Mouse (Mus musculus) hindbrain, embryonic 14.5 days (tissue): ENCODE measurements around the gene Gdpgp1. TPM values are rescaled to one million over a fixed set of nuclear protein-coding genes. Genes with fewer than 3 reads are reported as not detected.

ENCODE experiments used
- ATAC-seq: fragments of 200-750 bp; cut with Nextera tagmentation; 2 replicates; pipeline ENCODE4 v1.8.0; 2017; ENCODE audit warnings: moderate number of reproducible peaks, mild to moderate bottlenecking, moderate TSS enrichment, moderate library complexity; ENCODE audit not compliant: low FRiP score
- DNase-seq: peaks from one replicate; pipeline ENCODE4 v3.0.0-alpha.2; 2015; ENCODE audit warnings: low spot score
- H3K27ac ChIP-seq: fragments of 300-500 bp; sonication (generic); 2 replicates; pipeline ENCODE4 v1.5.1; 2014; ENCODE audit warnings: mild to moderate bottlenecking, moderate library complexity
- H3K27me3 ChIP-seq: fragments of 300-500 bp; sonication (generic); 2 replicates; pipeline ENCODE4 v1.6.1; 2014; ENCODE audit warnings: mild to moderate bottlenecking, low read length, mixed read lengths; ENCODE audit not compliant: control insufficient read depth, insufficient read depth
- H3K36me3 ChIP-seq: fragments of 300-500 bp; sonication (generic); replicated peaks from 2 replicates; pipeline ENCODE4 v1.6.1; 2014; ENCODE audit not compliant: control insufficient read depth, insufficient read depth
- H3K4me1 ChIP-seq: fragments of 300-500 bp; sonication (generic); replicated peaks from 2 replicates; pipeline ENCODE4 v1.6.1; 2014; ENCODE audit warnings: antibody characterized with exemption, low read length, mixed read lengths; ENCODE audit not compliant: control insufficient read depth, insufficient read depth
- H3K4me2 ChIP-seq: fragments of 300-500 bp; sonication (generic); replicated peaks from 2 replicates; pipeline ENCODE4 v1.6.1; 2014; ENCODE audit warnings: mild to moderate bottlenecking, moderate library complexity
- H3K4me3 ChIP-seq: fragments of 300-500 bp; sonication (generic); replicated peaks from 2 replicates; pipeline ENCODE4 v1.5.1; 2014; ENCODE audit warnings: mild to moderate bottlenecking, low read length
- H3K9ac ChIP-seq: fragments of 300-500 bp; sonication (generic); 2 replicates; pipeline ENCODE4 v1.6.1; 2014
- H3K9me3 ChIP-seq: fragments of 300-500 bp; sonication (generic); 2 replicates; pipeline ENCODE4 v1.6.1; 2016; ENCODE audit warnings: low read length; ENCODE audit not compliant: control insufficient read depth
- WGBS: fragments of 180-500 bp; shearing (Covaris S2); extraction: QIAGEN DNeasy Blood & Tissue Kit; methylation state at CpG from one replicate; pipeline ENCODE4 v1.1.7; 2014; 5-methylcytosine and 5-hydroxymethylcytosine counted together
- polyA plus RNA-seq: library from polyadenylated mRNA; unstranded; fragments of >200 nt; fragmentation: Nextera tagmentation; extraction: Ambion mirVana; gene quantifications from 2 replicates; pipeline ENCODE4 v1.2.1, GENCODE M21; 2014

Gene Gdpgp1
- polyA plus RNA-seq, 1 experiment from 2014 or later, result 3.8 TPM

DNA sequence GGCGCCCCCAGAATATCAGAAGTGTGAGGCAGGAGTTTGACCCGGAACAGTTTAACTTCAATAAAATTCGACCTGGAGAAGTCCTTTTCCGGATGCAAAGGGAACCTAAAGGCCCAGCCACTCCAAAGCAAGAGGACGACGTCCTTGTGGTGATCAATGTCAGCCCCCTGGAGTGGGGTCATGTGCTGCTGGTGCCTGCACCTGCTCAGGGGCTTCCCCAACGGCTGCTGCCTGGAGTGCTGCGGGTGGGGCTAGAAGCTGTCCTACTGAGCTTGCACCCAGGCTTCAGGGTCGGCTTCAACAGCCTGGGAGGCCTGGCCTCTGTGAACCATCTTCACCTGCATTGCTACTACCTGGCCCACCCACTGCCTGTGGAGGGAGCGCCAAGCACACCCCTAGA is 5.9 kb downstream of the Gdpgp1 start:
- Histone ChIP-seq H3K4me3 (no peak overlapping the region), H3K4me2 (no peak overlapping the region), H3K27me3 (no peaks in the 10 kb centered on the region), H3K9me3 (no peaks in the 10 kb centered on the region), H3K36me3 (peaks cover 35% of the 10 kb centered on the region), H3K4me1 (peaks cover 15% of the 10 kb centered on the region; the same call in 1 of the 2 replicates), H3K9ac (no peak overlapping the region), H3K27ac (no peak overlapping the region)
- 92% methylated on average over 9 of the region's 10 CpGs for WGBS
- DNase-seq (no peak), ATAC-seq (no peak)

DNA sequence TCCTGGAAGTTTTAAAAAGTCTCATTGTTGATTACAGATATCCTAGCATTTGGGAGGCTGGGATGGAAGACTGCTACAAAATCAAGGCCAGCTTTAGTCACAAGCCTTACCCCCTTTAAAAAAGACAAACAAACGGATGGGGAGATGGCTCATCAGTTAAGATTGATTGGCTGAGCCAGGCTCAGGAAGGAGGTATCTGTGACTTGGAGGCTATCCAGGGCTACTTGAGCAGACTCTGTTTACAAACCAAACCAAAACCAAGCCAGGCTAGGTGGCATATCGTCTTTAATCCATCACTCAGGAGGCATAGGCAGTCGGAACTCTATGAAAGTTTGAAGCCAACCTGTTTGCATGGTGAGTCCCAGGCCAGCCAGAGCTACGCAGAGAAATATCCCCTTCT is 9.0 kb downstream of the Gdpgp1 start:
- Histone ChIP-seq H3K4me2 (no peak overlapping the region), H3K4me1 (no peaks in the 10 kb centered on the region), H3K27me3 (no peaks in the 10 kb centered on the region), H3K9me3 (no peaks in the 10 kb centered on the region), H3K9ac (no peak overlapping the region), H3K4me3 (no peak overlapping the region), H3K36me3 (peaks cover 35% of the 10 kb centered on the region), H3K27ac (no peak overlapping the region)
- DNase-seq, result no peak
- WGBS, result 97% methylated on average over 4 of the region's 4 CpGs
- no peak for ATAC-seq

DNA sequence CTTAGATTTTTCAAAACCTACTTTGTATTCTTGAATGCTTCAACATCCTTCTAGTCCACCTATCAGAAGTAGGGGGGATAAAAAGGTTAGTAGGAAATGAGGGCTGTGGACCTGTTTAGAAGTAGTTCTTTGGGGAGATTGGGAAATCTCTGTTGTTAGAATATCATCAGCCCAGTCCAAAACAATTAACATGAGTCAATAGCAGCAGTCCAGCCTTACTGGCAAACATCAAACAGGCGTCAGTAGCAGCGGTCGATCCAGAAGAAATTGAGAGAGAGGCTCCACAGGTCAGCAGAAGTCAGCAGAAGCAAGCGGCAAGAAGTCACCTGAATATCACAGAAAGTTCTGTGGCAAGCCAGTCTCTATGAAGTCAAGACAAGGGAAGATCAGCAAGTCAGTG is 12.2 kb downstream of the Gdpgp1 start:
- Histone ChIP-seq H3K4me2 (no peak overlapping the region), H3K9me3 (no peaks in the 10 kb centered on the region), H3K27me3 (no peaks in the 10 kb centered on the region), H3K36me3 (peaks cover 17% of the 10 kb centered on the region), H3K4me3 (no peak overlapping the region), H3K4me1 (no peaks in the 10 kb centered on the region), H3K27ac (no peak overlapping the region), H3K9ac (no peak overlapping the region)
- no peak for DNase-seq
- WGBS, result 90% methylated on average over 4 of the region's 4 CpGs
- no peak for ATAC-seq

DNA sequence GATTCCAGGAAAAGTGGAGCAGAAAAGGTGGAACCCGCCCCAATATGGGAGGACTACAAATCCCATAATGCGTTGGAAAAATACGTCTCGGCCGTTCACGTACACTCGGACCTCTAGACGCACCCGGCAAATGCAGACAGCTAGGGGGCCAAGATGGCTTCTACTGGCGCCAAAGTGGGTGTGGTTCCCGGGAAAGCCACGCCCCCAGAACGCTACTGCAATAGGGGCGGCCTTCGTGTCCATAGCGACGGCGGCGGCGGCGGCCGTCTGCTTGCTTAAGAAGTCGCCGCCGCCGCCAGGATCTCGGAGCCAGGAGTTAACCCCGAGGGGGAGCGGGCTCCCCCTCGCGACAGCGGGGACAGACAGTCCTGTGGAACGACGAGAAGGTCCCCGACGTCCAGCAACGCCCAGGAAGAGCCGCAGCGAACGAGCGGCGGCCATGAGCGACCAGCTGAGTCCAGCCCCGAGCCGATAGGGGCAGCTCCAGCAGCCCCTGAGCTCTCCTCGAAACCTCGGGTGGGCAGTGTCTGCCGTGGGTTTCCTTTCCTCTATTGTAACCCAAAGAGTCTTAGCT is 13.6 kb downstream of the Gdpgp1 start, which contains the start of gene Ttll13:
Gene Ttll13, plus strand, starts transcription at position 229 of the 574 bp plus-strand sequence.
- no peaks in the 10 kb centered on the region for H3K4me1 ChIP-seq
- ATAC-seq, result peak; percentile 98
- under 1% methylated on average over 48 of the region's 48 CpGs for WGBS

DNA sequence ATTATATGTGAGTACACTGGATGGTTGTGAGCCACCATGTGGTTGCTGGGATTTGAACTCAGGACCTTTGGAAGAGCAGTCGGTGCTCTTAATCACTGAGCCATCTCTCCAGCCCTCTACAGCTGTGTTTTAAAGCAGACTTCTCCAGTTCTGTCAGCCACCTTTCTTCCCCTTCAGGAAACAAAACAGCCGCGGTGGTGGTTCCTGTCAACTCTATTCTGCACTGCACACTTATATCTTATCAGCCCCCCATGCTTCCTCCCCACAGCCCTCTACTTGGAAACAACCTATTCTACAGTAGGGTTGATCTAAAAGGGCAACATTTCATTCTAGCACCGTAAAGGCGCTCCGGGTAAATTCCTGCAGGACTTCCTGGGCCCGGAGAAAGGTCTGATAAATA is 14.2 kb downstream of the Gdpgp1 start:
- peak overlapping the region; percentile 53 for H3K4me2 ChIP-seq
- no peaks in the 10 kb centered on the region; the same call in 1 of the 2 replicates for H3K27me3 ChIP-seq
- peak overlapping the region; percentile 68; the same call in 1 of the 2 replicates for H3K9ac ChIP-seq
- 0 out of 2 replicates have a peak overlapping the region, but pooled peaks have one; percentile 84 for H3K27ac ChIP-seq
- peak overlapping the region; percentile 55 for H3K4me3 ChIP-seq
- no peaks in the 10 kb centered on the region for H3K9me3 ChIP-seq
- H3K4me1 ChIP-seq, result no peaks in the 10 kb centered on the region
- ATAC-seq (no peak), DNase-seq (no peak)
- 0 out of 2 replicates have a peak, but pooled peaks cover 3% of the 10 kb centered on the region for H3K36me3 ChIP-seq
- whole genome bisulfite sequencing, result 72% methylated on average over 7 of the region's 7 CpGs

More for the DNA sequence above, 13.6 kb downstream of the Gdpgp1 start, which contains the start of gene Ttll13:
- Histone ChIP-seq H3K4me2 (peak within 1 kb of the TSS; percentile 53), H3K9me3 (no peaks in the 10 kb centered on the region), H3K27me3 (no peaks in the 10 kb centered on the region; the same call in 1 of the 2 replicates), H3K4me3 (peak within 1 kb of the TSS; percentile 55), H3K9ac (peak within 1 kb of the TSS; percentile 68), H3K36me3 (0 out of 2 replicates have a peak, but pooled peaks cover 5% of the 10 kb centered on the region), H3K27ac (peak within 1 kb of the TSS; percentile 84)
- DNase-seq, result peak; percentile 97

DNA sequence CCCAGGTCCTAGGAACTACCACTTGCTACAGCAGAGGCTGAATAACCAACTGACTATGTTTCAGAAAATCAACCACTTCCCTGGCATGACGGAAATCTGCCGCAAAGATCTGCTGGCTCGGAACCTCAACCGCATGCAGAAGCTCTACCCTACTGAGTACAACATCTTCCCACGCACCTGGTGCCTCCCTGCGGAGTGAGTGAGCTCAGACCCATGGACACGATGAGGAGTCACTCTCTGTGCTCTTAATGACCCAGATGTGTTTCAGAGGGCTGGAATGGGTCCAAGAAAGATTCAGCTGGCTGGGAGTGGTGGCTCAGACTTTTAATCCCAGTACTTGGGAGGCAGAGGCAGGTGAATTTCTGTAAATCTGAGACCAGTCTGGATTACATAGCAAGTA is 19.8 kb downstream of the Gdpgp1 start:
- Histone ChIP-seq H3K4me2 (no peak overlapping the region), H3K36me3 (no peaks in the 10 kb centered on the region), H3K4me3 (no peak overlapping the region), H3K4me1 (no peaks in the 10 kb centered on the region), H3K27ac (no peak overlapping the region), H3K9ac (no peak overlapping the region), H3K27me3 (peaks cover 5% of the 10 kb centered on the region), H3K9me3 (no peaks in the 10 kb centered on the region)
- DNase-seq (no peak), ATAC-seq (no peak)
- 80% methylated on average over 7 of the region's 7 CpGs for WGBS

DNA sequence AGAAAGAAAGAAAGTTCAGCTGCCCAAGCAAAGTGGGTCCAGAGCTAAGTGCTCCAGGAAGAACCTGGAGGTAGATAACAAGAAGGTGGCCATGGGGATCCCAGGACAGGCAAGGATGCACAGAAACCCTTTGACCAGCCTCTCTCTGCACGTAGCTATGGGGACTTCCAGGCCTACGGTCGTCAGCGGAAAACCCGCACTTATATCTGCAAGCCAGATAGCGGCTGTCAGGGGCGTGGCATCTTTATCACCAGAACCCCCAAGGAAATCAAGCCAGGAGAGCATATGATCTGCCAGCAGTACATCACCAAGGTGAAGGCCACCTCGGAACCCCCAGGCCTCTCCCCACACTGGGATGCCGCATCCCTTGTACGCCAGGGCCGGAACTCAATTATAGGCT is 20.2 kb downstream of the Gdpgp1 start:
- Histone ChIP-seq H3K36me3 (no peaks in the 10 kb centered on the region), H3K27ac (no peak overlapping the region), H3K4me3 (no peak overlapping the region), H3K4me1 (no peaks in the 10 kb centered on the region), H3K4me2 (no peak overlapping the region), H3K27me3 (peaks cover 6% of the 10 kb centered on the region), H3K9me3 (no peaks in the 10 kb centered on the region), H3K9ac (no peak overlapping the region)
- ATAC-seq (no peak), DNase-seq (no peak)
- WGBS, result 87% methylated on average over 11 of the region's 11 CpGs

DNA sequence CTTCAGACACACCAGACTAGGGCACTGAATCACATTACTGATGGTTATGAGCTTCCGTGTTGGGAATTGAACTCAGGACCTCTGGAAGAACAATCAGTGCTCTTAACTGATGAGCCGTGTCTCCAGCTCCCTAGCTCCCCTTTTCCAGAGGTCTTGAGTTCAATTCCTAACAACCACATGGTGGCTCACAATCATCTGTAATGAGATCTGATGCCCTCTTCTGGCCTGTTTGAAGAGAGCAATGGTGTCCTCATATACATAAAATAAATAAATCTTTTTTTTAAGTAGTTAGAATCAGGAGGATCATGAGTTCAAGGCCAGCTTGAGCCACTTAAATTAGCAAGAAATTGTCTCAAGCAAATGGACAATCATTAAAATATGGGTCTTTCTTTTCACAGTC is 23.3 kb downstream of the Gdpgp1 start:
- H3K4me3 ChIP-seq, result no peak overlapping the region
- 79% methylated on average over 2 of the region's 2 CpGs for WGBS
- H3K4me1 ChIP-seq, result peaks cover 5% of the 10 kb centered on the region; the same call in 1 of the 2 replicates
- H3K9me3 ChIP-seq, result no peaks in the 10 kb centered on the region
- H3K36me3 ChIP-seq, result no peaks in the 10 kb centered on the region
- peaks cover 28% of the 10 kb centered on the region for H3K27me3 ChIP-seq
- no peak overlapping the region for H3K27ac ChIP-seq
- H3K4me2 ChIP-seq, result no peak overlapping the region
- H3K9ac ChIP-seq, result no peak overlapping the region
- ATAC-seq (no peak), DNase-seq (no peak)

DNA sequence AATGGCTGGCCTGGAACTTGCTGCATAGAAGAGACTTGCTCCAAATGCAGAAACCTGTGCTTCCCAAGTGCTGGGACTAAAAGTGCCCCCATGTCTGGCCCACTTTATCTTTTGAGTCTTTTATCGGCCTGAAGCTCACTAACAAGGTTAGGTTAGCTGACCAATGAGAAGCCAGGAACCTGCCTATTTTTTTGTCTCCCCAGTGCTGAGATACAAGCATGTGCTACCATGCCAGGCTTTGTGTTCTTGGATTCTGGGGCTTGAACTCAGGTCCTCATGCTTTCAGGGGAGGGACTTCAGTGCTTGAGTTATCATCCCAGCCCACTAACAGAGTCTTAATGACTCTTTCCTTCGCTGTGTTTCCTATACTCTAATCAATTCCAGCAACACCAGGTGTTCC is 25.0 kb downstream of the Gdpgp1 start:
- DNase-seq, result no peak
- peaks cover 28% of the 10 kb centered on the region for H3K27me3 ChIP-seq
- WGBS, result 71% methylated on average over 2 of the region's 2 CpGs

More for the DNA sequence above, 25.0 kb downstream of the Gdpgp1 start:
- Histone ChIP-seq H3K36me3 (no peaks in the 10 kb centered on the region), H3K9ac (no peak overlapping the region), H3K9me3 (no peaks in the 10 kb centered on the region), H3K4me3 (no peak overlapping the region), H3K4me1 (peaks cover 15% of the 10 kb centered on the region), H3K27ac (no peak overlapping the region), H3K4me2 (no peak overlapping the region)
- no peak for ATAC-seq
